Mouse (Mus musculus) layer of hippocampus, postnatal 25 days (tissue): ENCODE data around the gene Stn1. TPM values are rescaled to one million over a fixed set of nuclear protein-coding genes. Genes with fewer than 3 reads are reported as not detected.
"Not testable (repeated sequence)": the region's sequence is repeated elsewhere in the genome, so short reads cannot be mapped to it uniquely, and the experiment has no call there.

Source experiments
- DNase-seq, 2 experiments: peaks; one replicate each; pipeline ENCODE4 v3.0.0; 2022; ENCODE audit warnings: mixed read lengths in 2 of 2, low spot score in 1 of 2; ENCODE audit errors: extremely low spot score in 1 of 2
- total RNA-seq, 2 experiments: library from RNA; stranded (reverse); gene quantifications; 2 replicates each; pipeline ENCODE4 v1.2.3; 2021

Gene Stn1
- 10 to 100 TPM; 22.7 to 23.5 TPM for total RNA-seq

- no peak for DNase-seq
Observed at GRCm38 (mm10) chr19:47537300-47537792, at the start of gene Stn1. Gene Stn1 (minus strand): TSS chr19:47537507.

GRCm38 (mm10) chr19:47587009-47587408 is 49.7 kb upstream of the Stn1 start:
- no peak for DNase-seq

- DNase-seq = no peak
Observed at GRCm38 (mm10) chr19:47585772-47586171, 48.5 kb upstream of the Stn1 start.

GRCm38 (mm10) chr19:47579788-47580631 is 42.7 kb upstream of the Stn1 start:
- peak in 1 of 2 experiments; percentile 17 for DNase-seq

GRCm38 (mm10) chr19:47579225-47579787 is 42.0 kb upstream of the Stn1 start, which contains the start of gene Slk:
Gene Slk (plus strand): TSS chr19:47579678.
- peak; percentile 58 to 76 for DNase-seq

GRCm38 (mm10) chr19:47578581-47579224 is 41.4 kb upstream of the Stn1 start:
- DNase-seq = no peak

- no peak for DNase-seq
Observed at GRCm38 (mm10) chr19:47573718-47574117, 36.4 kb upstream of the Stn1 start.

GRCm38 (mm10) chr19:47571981-47572380 is 34.7 kb upstream of the Stn1 start:
- DNase-seq = not testable (repeated sequence)

- no peak for DNase-seq
Observed at GRCm38 (mm10) chr19:47570042-47570441, 32.7 kb upstream of the Stn1 start.

- DNase-seq = no peak
Observed at GRCm38 (mm10) chr19:47565994-47566393, 28.7 kb upstream of the Stn1 start.

GRCm38 (mm10) chr19:47565031-47565654 is 27.8 kb upstream of the Stn1 start:
- no peak for DNase-seq

GRCm38 (mm10) chr19:47563715-47564114 is 26.4 kb upstream of the Stn1 start:
- no peak for DNase-seq

GRCm38 (mm10) chr19:47561996-47562441 is 24.7 kb upstream of the Stn1 start:
- DNase-seq = no peak

GRCm38 (mm10) chr19:47560544-47561161 is 23.3 kb upstream of the Stn1 start:
- DNase-seq = no peak

- no peak for DNase-seq
Observed at GRCm38 (mm10) chr19:47559751-47560512, 22.6 kb upstream of the Stn1 start.

GRCm38 (mm10) chr19:47559145-47559544 is 21.8 kb upstream of the Stn1 start:
- DNase-seq = no peak

- DNase-seq = no peak
Observed at GRCm38 (mm10) chr19:47549584-47549983, 12.3 kb upstream of the Stn1 start.

- DNase-seq = no peak
Observed at GRCm38 (mm10) chr19:47549174-47549573, 11.9 kb upstream of the Stn1 start.

GRCm38 (mm10) chr19:47548432-47549076 is 11.2 kb upstream of the Stn1 start:
- DNase-seq = no peak
